Mouse (Mus musculus) embryo, embryonic 11.5 days (tissue): Measurements from ENCODE around the gene Kdsr.
A peak's percentile ranks its signal among the peaks of the same experiment; 100 is the strongest.

Experiments
- DNase-seq: peaks from one replicate; pipeline ENCODE4 v3.0.0-alpha.2; 2012; ENCODE audit warnings: low read depth, low spot score

Gene Kdsr

DNA sequence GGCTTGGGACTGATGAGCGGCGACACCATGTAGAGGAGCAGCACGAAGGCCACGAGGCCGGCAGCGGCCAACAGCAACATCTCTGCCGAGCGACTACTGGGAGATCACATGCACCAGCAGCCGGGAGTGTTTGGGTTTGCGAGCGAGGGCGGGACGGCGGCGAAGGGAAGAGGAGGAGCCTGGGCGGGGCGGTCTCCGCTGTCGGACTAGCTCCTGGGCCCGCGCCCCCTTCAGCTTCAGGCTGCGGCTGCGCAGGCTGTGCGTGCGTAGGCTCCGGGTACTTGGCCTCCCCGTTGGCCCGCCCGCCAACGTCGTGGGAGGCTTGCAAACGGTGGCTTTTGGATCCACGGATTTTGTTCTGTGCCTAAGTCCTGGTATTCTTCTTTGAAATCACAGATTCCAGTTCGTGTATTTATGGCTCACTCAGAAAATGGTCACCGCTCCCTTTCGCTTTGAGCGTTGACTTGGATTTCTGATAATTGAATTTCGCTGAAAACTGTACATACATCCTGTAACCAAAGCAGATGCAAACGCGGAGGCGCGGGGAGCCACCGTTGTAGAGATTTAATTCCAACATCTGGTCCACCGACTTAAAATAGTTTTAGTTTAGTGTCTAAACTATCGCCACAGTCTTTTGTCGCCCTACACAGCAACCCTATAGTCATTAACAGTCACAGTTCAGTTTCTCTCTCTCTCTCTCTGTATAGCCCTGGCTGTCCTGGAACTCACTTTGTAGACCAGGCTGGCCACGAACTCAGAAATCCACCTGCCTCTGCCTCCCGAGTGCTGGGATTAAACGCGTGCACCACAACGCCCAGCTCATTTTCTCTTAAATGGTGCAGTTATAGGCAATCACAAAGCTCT lies at the start of gene Kdsr:
Gene Kdsr (minus strand): TSS at position 156 of the 864 bp plus-strand sequence.
- DNase-seq: peak; percentile 90

DNA sequence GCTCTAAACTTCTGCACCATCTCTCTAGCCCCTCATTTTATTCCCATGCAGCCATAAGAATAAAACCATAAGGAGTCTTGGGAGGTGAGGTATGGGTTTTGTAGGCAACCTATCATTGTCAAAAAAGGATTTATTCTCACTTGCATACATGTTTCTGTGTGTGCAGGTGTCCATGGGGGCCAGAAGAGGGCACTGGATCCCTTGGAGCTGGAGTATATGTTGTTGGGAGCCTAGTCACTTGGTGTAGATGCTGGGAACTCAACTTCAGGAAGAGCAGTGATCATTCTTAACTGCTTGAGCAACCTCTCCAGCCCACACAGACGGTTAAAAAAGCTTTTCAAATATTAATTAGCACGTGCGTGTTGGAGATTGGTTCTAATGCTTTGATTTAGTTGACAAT lies 40.4 kb upstream of the Kdsr start:
- no peak for DNase-seq

DNA sequence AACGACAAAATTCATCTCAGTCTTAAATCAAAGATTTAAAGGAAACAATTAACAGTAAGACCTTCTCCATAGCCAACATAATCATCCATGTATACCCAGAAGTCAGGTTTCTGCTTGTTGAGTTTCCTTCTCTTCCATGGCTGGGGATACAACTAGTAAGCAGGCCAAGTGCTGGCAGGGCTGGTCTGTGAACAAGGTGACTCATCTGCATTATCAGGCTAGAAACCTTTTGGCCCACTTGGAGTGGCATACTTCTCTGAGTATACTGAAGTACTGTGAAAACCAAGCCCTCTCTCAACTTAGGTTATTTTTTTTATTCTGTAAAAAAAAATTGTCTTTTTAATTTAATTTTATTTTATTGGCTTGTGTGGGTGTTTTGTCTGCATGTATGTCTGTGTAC lies 39.9 kb upstream of the Kdsr start:
- no peak for DNase-seq

DNA sequence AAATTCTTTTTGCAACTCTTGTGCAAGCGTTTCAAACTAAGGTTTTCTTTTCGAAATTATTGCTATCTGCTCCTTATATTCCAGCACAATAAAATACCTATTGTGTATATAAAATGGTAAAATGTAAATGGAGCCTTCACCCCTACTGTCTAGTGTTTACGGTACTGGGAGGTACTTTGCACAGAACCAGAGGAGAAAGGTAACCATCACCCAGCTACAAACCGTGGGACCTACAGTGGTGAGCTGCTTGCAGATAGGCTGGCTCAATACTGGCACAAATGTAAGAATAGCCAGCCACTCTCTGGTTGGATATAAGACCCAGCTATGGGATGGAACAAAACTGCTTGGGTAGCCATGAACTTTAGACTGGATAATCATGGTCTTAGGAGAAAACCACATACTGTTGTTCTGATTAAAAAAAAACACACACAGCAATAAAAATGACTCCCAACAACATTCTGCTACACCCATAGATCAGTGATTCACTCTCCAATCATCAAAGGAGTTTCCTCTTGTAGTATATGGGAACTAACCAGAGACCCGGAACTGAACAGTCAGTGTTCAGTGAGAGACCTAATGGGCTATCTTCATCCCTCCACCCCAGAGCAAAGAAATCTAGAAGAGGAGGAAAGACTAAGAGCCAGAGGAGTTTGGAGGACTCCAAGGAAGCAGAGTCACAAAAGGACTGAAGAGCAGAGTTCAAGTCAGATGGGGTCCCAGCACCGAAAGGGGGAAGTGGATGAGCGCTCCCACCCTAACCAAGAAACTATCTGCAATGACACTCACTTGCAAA lies 37.7 kb upstream of the Kdsr start:
- no peak for DNase-seq

DNA sequence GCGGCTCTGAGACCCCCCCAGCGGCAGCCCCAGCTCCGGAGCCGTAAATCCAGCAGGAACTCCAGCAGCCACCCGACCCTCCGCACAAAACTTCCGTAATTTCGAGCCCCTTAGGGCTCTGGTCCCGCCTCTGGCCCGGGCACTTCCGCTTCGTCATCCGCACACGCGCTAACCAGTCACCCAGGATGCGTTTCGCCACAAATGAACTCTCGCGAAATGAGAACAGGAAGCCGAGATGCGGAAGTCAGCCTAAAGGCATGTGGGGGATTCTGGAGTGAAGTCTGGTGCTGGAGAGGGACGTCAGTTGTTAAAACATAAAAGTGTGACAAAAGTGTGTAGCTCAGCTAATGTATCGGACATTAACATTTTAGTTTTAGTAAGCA lies 37.0 kb upstream of the Kdsr start, which contains the start of gene Vps4b:
Gene Vps4b (minus strand): TSS at position 187 of the 383 bp plus-strand sequence.
- peak; percentile 91 for DNase-seq

DNA sequence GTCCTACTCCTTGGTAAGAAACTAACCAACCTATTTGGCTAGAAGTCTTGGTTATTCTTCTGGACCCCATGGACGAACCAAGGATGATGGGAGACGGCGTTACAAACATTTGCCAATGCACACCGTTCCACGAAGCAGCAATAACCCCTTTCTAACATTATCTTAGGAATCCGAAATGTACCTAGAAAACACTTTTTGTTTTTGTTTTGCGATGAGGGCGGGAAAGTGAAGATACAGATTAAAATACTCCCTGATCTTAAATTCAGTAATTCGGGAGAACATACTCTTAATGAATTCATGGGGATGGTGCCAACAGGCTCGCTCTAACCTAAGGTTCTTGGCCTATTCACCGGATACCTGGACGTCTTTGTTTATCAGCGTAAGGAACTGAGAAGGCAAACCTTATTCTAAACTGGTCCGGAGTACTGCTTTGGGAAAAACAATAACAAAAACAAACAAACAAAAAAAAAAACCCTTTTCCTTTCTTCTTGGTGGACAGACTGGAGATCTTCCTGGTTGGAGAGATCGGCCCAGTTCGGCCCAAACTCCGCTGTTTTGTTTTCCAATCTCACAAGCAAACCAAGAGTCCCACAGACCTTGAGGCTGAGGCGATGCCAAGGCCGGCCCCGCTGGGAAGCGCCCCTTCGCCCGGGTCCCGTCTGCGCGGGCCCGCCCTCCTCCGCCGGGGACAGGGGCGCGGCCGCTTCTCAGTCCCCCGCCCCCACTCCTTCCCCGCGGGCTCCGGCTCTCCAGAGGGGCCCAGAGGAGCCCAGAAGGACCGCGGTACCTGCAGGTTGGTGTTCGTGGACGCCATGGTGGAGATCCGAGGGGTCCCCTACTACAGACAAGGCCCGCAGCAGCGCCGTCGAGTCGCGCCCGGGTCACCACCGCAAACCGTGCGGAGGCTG lies 36.4 kb upstream of the Kdsr start:
- peak; percentile 1 for DNase-seq

DNA sequence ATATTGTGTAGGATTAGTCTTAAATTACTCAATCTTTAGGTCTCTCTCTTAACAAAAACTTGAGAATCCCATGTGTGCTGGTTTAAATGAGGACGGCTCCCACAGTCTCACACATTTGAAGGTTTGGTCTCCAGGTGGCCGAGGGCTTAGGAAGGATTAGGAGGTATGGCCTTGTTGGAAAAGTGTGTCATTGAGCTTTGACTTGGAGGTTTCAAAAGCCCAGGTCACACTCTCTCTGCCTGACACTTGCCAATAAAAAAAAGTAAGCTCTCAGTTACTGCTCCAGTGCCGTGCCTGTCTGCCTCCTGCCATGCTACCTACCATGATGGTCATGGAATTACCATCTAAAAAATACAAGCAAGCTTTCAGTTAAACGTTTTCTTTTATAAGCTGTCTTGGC lies 15.4 kb upstream of the Kdsr start:
- DNase-seq: no peak

DNA sequence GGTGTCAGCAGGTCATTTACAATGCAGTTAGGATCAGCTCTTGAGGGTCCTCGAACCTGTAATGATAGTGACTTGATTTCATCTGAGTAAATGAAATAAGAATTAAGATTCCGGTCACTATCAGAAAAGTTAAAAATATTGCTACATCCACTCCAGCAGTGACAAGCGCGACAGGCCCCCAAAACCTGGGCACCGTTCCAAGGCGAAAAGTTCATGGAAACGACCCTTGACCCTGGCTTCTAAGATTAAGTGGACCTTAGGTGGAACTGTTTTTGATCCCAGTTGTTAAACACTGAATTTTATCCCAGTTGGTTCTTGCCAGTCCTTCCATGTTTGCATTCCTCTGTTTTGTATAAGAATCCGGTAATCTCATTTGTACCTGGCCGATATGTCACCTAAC lies 14.6 kb upstream of the Kdsr start:
- no peak for DNase-seq

DNA sequence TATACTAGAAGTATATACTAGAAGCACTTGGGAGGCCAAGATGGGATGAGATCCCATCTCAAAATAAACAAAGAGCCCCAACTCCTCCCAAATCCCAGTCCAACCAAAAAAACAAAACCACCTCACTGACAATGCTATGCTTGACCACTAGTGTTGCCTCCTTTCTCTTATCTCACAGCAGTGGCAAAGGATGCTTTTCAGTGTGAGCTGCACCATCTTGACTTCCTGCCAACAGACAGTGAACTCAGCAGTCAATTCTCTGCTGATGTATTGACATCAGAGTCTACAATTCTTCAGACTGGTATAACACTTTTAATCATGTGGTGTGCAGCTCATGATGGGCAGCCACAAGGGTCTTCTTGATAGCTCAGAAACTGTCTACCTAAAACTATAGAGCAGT lies 9.2 kb upstream of the Kdsr start:
- no peak for DNase-seq

DNA sequence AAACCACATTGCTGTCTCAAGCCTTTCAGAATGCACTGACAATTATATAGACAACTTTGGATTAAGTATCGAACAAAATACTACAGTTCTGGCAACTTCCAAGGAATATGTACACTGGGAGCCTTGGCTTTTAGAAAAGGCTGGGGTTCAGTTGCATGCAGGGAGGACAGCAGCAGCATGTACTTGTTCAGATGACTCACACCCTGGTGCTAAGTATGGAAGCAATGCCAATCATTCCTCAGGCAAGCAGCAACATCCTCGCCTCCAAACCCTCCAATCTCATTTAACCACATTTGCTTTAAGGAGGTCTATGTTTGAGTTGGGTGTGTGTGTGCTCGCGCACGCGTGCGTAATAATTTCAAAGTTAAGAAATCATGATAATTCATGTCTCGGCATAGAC lies 6.2 kb upstream of the Kdsr start:
- DNase-seq: no peak

DNA sequence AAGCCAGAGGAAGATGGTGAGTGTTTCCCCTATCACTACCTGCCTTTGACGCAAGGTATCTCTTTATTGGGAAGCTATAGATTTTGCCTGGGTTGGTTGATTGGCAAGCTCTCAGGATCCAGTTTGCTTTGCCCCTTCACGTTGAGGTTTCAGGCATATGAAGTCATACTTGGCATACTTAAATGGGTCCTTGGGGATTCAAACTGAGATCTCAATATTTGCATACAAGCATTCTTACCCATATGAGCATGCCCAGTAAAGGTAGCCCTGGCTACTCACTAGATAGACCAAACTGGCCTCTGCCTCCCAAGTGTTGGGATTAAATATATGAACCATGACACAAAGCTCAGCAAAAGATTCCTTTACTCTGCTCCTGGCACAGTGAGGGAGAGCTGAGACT lies 5.3 kb upstream of the Kdsr start:
- DNase-seq: no peak

DNA sequence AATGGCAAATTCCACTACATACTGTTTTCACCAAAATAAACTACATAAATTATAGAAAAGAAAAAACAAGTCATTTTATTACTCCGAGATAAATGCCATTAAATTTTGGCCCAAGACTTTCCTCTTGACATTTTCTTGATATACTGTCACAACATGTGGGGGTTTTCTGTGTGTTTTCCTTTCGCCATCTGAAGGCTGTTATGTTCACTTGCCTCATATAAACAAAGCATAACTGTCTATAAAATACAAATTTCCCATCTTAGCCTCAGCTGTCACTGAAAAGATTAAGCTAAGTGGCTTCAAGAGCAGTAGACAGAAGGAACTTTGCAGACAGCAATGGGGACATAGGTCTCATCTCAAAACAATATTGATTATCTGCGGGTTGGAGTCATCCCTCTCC lies 4.8 kb upstream of the Kdsr start:
- DNase-seq: no peak

DNA sequence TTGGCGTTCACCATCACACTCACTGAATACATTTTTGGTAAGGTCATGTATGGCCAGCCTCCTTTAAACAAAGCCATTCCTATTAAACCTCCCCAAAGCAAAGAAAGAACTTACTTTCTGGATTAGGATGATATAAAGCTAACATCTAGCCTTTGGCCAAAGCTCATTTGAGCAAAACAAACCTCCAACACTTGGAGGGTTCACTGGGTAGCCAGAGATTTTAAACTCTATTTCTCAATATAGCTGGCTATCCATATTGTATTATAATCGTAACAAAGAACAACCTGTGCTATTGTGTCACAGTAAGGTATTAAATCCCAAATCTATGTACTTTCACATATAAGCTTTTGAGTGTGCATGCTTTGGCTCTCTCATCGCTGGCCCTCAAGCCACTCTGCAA lies 1.2 kb upstream of the Kdsr start:
- no peak for DNase-seq

DNA sequence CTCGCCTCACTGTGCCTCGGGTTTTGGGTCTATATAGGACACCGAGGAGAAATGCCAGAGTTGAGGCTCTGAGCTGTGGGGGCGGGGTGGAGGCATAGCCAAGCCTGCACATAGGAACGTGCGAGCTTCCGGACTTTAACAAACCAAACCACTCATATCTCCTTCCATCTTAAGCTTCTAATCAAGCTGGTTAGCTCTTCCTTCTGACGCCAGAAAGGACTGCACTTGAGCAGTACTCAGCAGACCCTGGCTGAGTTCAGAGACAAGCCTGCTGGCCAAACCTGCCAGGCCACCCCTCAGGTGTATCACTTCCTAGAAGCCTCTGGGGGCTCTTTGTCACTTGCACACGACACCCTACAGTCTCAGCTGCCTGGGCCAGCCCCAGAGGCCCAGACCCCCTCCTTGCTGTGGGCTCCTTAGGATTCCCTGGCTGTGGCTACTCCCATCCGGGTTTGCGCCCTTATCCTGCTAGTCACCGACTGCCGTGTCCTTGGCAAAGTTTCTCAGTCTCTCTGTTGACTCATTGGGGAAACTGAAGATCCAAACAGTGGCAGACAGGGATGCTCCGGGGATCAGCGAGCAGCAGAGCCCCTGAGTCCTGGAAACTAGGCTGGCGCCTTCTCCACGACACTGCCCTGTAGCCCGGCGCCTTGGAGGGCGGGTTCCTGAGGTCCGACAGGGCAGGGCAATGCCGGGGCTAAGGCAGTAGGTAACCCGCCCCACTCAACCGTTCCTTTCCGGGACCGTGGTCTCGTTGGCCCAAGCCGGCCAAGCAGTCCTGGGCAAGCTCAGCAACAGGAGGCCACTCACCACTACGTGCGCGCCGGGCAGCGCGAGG lies 574 bp downstream of the Kdsr start:
- DNase-seq: peak; percentile 17

DNA sequence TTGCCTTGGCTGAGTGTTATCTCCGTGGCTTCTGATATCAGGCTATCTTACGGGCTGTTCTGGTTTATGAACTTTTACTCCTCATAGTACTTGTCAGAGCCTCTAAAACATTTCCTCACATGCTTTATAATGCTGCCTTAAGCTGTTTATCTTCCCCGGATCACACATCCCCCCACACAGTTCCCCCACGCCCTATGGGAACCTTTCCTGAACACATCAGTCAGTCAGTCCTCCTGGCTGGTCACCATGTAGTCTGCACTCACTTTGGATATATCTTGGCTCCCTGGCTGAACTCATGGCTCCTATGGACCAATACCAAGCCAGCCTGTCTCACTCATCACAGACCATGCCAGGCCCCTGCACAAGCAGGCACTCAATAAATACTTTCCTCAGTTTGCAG lies 2.9 kb downstream of the Kdsr start:
- no peak for DNase-seq

DNA sequence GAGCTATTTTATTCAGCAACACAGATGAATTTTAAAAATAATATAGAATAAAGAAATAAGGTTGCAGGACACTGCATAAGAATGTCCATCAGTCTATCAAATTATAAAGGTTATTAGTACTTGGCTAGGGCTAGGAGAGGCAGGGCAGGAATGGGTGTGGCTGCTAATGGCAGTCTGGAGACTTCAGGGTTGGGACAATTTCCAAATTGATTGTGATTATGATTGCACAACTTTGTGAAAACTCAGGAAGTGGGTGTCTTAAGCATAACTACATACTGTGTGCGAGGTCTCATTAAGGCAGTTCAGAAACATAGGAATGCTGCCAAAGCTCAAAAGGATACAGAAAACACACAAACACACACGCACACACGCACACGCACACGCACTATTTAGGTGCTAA lies 7.5 kb downstream of the Kdsr start:
- no peak for DNase-seq

DNA sequence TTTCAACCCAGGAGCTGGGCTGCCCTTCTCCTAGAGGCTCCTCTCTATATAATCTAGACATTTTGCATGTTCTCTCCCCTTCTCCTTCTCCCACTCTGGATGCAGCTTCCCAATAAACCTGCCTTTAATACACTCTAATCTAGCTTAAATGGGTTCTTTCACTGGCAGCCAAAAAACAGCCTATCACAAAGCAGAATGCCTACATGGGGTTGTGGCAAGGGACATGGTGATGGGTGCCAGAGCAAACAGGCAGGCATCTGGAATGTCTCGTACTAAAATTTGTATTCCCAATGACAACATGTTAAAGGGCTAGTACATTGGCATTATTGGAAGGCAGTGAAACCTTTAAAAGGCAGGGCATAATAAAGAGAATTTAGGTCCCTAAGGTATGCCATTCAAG lies 8.9 kb downstream of the Kdsr start:
- DNase-seq: no peak

DNA sequence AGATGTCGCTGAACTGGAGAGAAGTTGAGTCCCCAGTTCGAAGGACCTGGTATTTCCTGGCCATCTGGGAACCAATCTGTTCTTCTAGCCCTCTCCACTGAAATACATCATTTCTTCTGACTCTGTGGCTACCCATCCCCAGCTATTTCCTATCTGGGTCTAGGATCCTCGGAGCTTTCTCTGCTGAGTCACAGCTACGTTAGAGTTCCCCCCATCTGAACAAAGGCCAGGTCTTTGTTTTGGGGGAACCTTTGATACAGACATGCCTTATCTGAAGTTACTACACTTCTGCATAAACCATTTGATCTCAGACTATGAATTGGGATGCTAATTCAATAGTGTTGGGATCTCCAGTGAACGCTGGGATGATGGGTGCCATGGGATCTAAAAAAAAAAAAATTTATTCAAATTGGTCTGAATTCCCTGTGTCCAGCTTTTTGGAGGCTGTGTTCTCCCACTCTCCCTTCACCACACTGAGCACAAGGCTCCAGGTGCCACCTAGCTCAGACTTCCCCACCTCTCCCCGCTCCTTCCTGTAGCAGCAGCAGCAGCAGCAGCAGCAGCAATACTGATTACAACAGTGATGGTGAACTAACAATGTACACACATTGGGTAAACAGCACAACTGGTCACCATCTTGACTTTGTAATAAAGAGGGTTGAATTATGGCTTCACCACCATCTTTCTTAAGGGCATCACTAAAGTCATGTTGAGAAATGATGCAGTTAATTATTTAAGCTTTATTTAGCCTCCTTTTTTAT lies 10.8 kb downstream of the Kdsr start:
- no peak for DNase-seq

DNA sequence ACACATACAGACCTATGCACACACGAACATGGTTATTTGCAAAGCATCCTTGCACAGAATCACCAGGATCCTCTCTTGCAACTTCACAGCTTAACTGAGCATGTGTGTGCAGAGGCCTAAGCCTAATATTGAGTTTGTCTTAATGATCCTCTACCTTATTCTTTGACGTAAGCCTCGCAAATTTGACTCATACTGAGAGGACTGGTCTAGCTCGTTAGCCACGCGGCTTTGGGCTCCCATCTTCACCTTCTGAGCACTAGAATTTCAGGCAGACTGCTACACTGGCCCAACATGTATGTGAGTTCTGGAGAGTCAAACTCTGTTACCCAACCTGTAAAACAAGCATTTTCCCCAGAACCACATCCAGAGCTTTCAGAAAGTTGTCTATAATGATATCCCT lies 16.5 kb downstream of the Kdsr start:
- DNase-seq: no peak

DNA sequence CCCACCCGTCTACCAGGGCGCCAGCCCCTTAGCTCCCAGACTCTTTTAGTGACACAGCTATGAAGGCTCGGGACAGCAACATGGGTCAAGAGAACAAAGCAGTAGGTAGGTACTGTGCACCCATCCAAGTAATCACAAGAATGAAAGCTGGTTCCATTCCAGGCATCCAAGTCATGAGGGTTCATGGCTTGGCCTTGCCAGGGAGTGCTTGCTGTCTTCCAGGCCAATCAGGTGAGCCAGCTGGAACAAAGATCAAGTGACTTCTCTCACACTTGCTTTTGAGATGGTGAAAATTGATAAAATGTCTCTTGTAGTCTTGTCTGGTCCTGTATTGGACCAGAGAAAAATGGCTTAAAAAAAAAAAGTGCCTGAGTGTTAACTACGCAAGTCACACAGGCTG lies 18.8 kb downstream of the Kdsr start:
- no peak for DNase-seq
